Mouse (Mus musculus) heart, adult 2 months (tissue): ENCODE data around the gene Plxna2.

Experiments used
- CTCF ChIP-seq: fragments of 200-600 bp; IDR thresholded peaks from 2 replicates; pipeline ENCODE4 v1.8.1; 2022; ENCODE audit warnings: antibody characterized with exemption, mild to moderate bottlenecking, moderate library complexity
- EP300 ChIP-seq: fragments of 200-500 bp; IDR thresholded peaks from 2 replicates; pipeline ENCODE4 v1.6.1; 2011; ENCODE audit warnings: low read depth, low read length, control low read depth; ENCODE audit not compliant: insufficient read depth
- POLR2A ChIP-seq: fragments of 200-500 bp; IDR thresholded peaks from 2 replicates; pipeline ENCODE4 v1.6.1; 2011; ENCODE audit warnings: mild to moderate bottlenecking, low read depth, low read length, control low read depth; ENCODE audit not compliant: insufficient read depth

DNA sequence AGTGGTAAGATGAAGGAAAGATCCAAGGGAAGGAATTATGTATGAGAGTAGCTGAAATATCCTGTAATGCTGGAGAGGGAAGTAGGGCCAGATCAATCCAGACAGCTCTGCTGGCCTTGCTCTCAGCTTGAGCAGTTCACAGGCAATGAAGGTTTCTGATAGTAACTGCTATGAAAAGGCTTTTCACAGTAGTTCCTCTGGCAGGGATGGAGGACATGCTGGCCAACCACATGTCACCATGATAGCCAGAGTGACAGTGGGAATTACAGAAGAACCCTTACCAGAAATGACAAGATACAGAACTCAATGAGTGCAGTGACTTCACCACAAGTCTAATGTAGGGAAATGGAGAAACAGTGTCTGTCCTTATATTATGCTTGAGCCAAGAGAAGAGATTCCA lies 210.3 kb downstream of the Plxna2 start:
- TF ChIP-seq CTCF: no peak
- no peak for TF ChIP-seq POLR2A
- TF ChIP-seq EP300: no peak
